Mouse (Mus musculus): ENCODE measurements at regions not wholly inside any gene's neighbourhood (a gene's known extent, or its start where the extent isn't known, plus 50 kb on each side); places are given as distances from the start of the nearest gene placed in this dataset.

DNA sequence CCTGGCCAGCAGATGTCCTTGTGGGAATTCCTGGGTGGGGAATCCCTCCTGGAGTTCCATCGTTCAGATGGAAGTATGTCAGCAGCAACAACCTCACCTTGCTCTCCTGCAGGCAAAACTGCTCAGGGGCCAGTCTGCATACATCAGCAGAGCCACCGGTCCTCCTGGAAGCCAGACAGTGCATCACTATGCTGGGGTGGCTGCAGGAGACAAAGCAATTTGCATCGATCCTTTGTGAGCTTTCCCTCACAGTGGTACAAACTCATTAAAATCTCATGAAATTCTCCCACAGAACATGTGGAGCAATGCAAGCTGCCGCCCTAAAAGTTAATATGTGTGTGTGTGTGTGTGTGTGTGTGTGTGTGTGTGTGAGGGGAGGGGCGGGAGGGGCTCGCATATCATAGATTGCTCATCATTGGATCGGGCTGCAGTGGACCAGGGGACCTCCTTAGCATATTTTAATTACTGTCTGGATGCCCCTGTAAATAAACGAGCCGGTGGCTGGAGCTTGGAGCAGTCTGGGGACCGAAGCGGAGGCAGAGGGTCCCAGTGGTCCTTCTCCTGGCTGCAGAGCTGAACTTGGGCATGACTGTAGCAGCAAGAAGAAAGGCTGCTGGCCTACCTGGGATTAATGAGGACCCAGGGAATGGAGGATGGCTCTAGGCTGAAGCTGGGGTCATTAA, 597.8 kb downstream of the Vrk1 start:
- no peak overlapping the region for H3K4me3 ChIP-seq (ENCODE audit: low read depth, low read length)
- H3K27ac ChIP-seq (ENCODE audit: low read depth, low read length): no peak overlapping the region
- ATAC-seq (ENCODE audit: insufficient read depth, low FRiP score, low TSS enrichment): no peak
- H3K27me3 ChIP-seq (ENCODE audit: control insufficient read depth, insufficient read depth, low read length): no peaks in the 10 kb centered on the region
- H3K9ac ChIP-seq (ENCODE audit: low read length): no peak overlapping the region
- WGBS: 70% methylated on average over 11 of the region's 11 CpGs
- no peaks in the 10 kb centered on the region for H3K9me3 ChIP-seq (ENCODE audit: control insufficient read depth, low read length)
- H3K4me1 ChIP-seq (ENCODE audit: control insufficient read depth, insufficient read depth, low read length): no peaks in the 10 kb centered on the region
- H3K4me2 ChIP-seq (ENCODE audit: low read depth): no peak overlapping the region
- DNase-seq (ENCODE audit: low spot score): no peak
- no peaks in the 10 kb centered on the region for H3K36me3 ChIP-seq (ENCODE audit: control insufficient read depth, insufficient read depth, low read length)

- Histone ChIP-seq H3K4me2 (ENCODE audit: low read depth) (no peak overlapping the region), H3K27ac (ENCODE audit: low read depth, low read length) (no peak overlapping the region), H3K27me3 (ENCODE audit: control insufficient read depth, insufficient read depth, low read length) (no peaks in the 10 kb centered on the region), H3K9ac (ENCODE audit: low read length) (no peak overlapping the region), H3K9me3 (ENCODE audit: control insufficient read depth, low read length) (no peaks in the 10 kb centered on the region), H3K4me1 (ENCODE audit: control insufficient read depth, insufficient read depth, low read length) (no peaks in the 10 kb centered on the region), H3K36me3 (ENCODE audit: control insufficient read depth, insufficient read depth, low read length) (no peaks in the 10 kb centered on the region), H3K4me3 (ENCODE audit: low read depth, low read length) (no peak overlapping the region)
- DNase-seq (ENCODE audit: low spot score): no peak
- WGBS: 91% methylated on average over 6 of the region's 6 CpGs
- ATAC-seq (ENCODE audit: insufficient read depth, low FRiP score, low TSS enrichment): no peak
These were observed 608.7 kb downstream of the Vrk1 start for GRCm38 (mm10) chr12:106618684-106619083.

- H3K36me3 ChIP-seq (ENCODE audit: control insufficient read depth, insufficient read depth, low read length): no peaks in the 10 kb centered on the region
- H3K4me2 ChIP-seq (ENCODE audit: low read depth): no peak overlapping the region
- DNase-seq (ENCODE audit: low spot score): no peak
- H3K27me3 ChIP-seq (ENCODE audit: control insufficient read depth, insufficient read depth, low read length): no peaks in the 10 kb centered on the region
- no peak overlapping the region for H3K4me3 ChIP-seq (ENCODE audit: low read depth, low read length)
- no peaks in the 10 kb centered on the region for H3K4me1 ChIP-seq (ENCODE audit: control insufficient read depth, insufficient read depth, low read length)
- ATAC-seq (ENCODE audit: insufficient read depth, low FRiP score, low TSS enrichment): no peak
- no peaks in the 10 kb centered on the region for H3K9me3 ChIP-seq (ENCODE audit: control insufficient read depth, low read length)
- 67% methylated on average over 15 of the region's 15 CpGs for WGBS
- no peak overlapping the region for H3K27ac ChIP-seq (ENCODE audit: low read depth, low read length)
- no peak overlapping the region for H3K9ac ChIP-seq (ENCODE audit: low read length)
These were observed 616.8 kb downstream of the Vrk1 start for GRCm38 (mm10) chr12:106626786-106627185.

GRCm38 (mm10) chr12:106632566-106632965, 622.5 kb downstream of the Vrk1 start:
- H3K9ac ChIP-seq (ENCODE audit: low read length): no peak overlapping the region
- H3K4me1 ChIP-seq (ENCODE audit: control insufficient read depth, insufficient read depth, low read length): no peaks in the 10 kb centered on the region
- H3K4me3 ChIP-seq (ENCODE audit: low read depth, low read length): no peak overlapping the region
- DNase-seq (ENCODE audit: low spot score) (no peak), ATAC-seq (ENCODE audit: insufficient read depth, low FRiP score, low TSS enrichment) (no peak)
- H3K27ac ChIP-seq (ENCODE audit: low read depth, low read length): no peak overlapping the region
- no peaks in the 10 kb centered on the region for H3K36me3 ChIP-seq (ENCODE audit: control insufficient read depth, insufficient read depth, low read length)
- 84% methylated on average over 7 of the region's 7 CpGs for WGBS
- no peaks in the 10 kb centered on the region for H3K27me3 ChIP-seq (ENCODE audit: control insufficient read depth, insufficient read depth, low read length)
- no peak overlapping the region for H3K4me2 ChIP-seq (ENCODE audit: low read depth)
- H3K9me3 ChIP-seq (ENCODE audit: control insufficient read depth, low read length): no peaks in the 10 kb centered on the region

DNA sequence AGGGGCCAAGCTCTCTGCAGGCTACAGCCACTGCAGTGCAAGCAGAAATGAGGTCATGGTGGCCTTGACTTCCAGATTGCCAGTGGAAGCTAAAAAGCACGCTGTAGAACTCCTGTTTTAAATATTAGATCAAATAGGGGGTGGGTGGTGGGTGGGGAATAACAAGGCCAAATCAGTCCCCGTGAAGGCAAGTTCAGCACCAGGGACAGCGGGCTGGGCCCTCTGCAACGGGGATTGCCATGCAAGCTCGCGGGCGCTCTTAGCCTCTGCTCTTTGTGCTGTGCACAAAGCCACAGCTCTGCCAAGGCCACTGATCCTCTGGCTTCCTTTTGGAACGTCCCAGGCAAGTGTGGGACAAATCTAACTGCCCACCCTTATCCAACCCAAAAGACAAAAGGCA, 623.1 kb downstream of the Vrk1 start:
- H3K4me3 ChIP-seq (ENCODE audit: low read depth, low read length): no peak overlapping the region
- no peak overlapping the region for H3K27ac ChIP-seq (ENCODE audit: low read depth, low read length)
- ATAC-seq (ENCODE audit: insufficient read depth, low FRiP score, low TSS enrichment) (no peak), DNase-seq (ENCODE audit: low spot score) (peak; percentile 65)
- no peaks in the 10 kb centered on the region for H3K9me3 ChIP-seq (ENCODE audit: control insufficient read depth, low read length)
- 14% methylated on average over 8 of the region's 8 CpGs for WGBS
- no peaks in the 10 kb centered on the region for H3K4me1 ChIP-seq (ENCODE audit: control insufficient read depth, insufficient read depth, low read length)
- H3K36me3 ChIP-seq (ENCODE audit: control insufficient read depth, insufficient read depth, low read length): no peaks in the 10 kb centered on the region
- H3K9ac ChIP-seq (ENCODE audit: low read length): no peak overlapping the region
- no peaks in the 10 kb centered on the region for H3K27me3 ChIP-seq (ENCODE audit: control insufficient read depth, insufficient read depth, low read length)
- H3K4me2 ChIP-seq (ENCODE audit: low read depth): no peak overlapping the region

DNA sequence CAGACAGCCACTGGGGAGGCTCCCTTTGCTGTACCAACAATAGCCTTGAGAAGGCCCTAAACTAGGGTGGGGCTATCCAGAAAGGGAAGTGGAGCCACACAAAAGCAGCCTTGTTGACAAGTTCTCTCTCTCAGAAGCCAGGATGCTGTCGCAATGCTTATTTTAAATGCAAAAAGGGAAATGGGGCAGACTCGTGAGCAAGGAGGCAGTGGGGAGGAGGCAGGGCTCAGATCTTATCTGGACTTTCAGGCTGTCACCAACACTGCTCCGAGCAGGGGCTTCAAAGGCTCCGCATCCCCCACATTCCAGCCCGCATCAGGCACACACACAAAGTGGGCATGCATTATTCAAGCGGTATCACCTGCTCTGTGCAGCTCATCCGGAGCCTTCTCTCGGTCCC, 648.3 kb downstream of the Vrk1 start:
- Histone ChIP-seq H3K4me3 (ENCODE audit: low read depth, low read length) (no peak overlapping the region), H3K4me2 (ENCODE audit: low read depth) (no peak overlapping the region), H3K4me1 (ENCODE audit: control insufficient read depth, insufficient read depth, low read length) (no peaks in the 10 kb centered on the region), H3K9me3 (ENCODE audit: control insufficient read depth, low read length) (no peaks in the 10 kb centered on the region), H3K27me3 (ENCODE audit: control insufficient read depth, insufficient read depth, low read length) (no peaks in the 10 kb centered on the region), H3K27ac (ENCODE audit: low read depth, low read length) (no peak overlapping the region), H3K36me3 (ENCODE audit: control insufficient read depth, insufficient read depth, low read length) (no peaks in the 10 kb centered on the region), H3K9ac (ENCODE audit: low read length) (no peak overlapping the region)
- DNase-seq (ENCODE audit: low spot score) (no peak), ATAC-seq (ENCODE audit: insufficient read depth, low FRiP score, low TSS enrichment) (no peak)
- 26% methylated on average over 8 of the region's 8 CpGs for WGBS

- Histone ChIP-seq H3K4me2 (ENCODE audit: low read depth) (no peak overlapping the region), H3K27ac (ENCODE audit: low read depth, low read length) (no peak overlapping the region), H3K9ac (ENCODE audit: low read length) (no peak overlapping the region), H3K4me3 (ENCODE audit: low read depth, low read length) (no peak overlapping the region), H3K36me3 (ENCODE audit: control insufficient read depth, insufficient read depth, low read length) (no peaks in the 10 kb centered on the region), H3K27me3 (ENCODE audit: control insufficient read depth, insufficient read depth, low read length) (no peaks in the 10 kb centered on the region), H3K9me3 (ENCODE audit: control insufficient read depth, low read length) (no peaks in the 10 kb centered on the region), H3K4me1 (ENCODE audit: control insufficient read depth, insufficient read depth, low read length) (peaks cover 3% of the 10 kb centered on the region; the same call in 1 of the 2 replicates)
- WGBS: 41% methylated on average over 13 of the region's 13 CpGs
- ATAC-seq (ENCODE audit: insufficient read depth, low FRiP score, low TSS enrichment) (no peak), DNase-seq (ENCODE audit: low spot score) (peak; percentile 42)
These were observed 663.3 kb downstream of the Vrk1 start for GRCm38 (mm10) chr12:106673232-106673766.

- H3K4me1 ChIP-seq (ENCODE audit: control insufficient read depth, insufficient read depth, low read length): peaks cover 3% of the 10 kb centered on the region; the same call in 1 of the 2 replicates
- H3K27ac ChIP-seq (ENCODE audit: low read depth, low read length): no peak overlapping the region
- DNase-seq (ENCODE audit: low spot score): no peak
- no peaks in the 10 kb centered on the region for H3K27me3 ChIP-seq (ENCODE audit: control insufficient read depth, insufficient read depth, low read length)
- no peaks in the 10 kb centered on the region for H3K36me3 ChIP-seq (ENCODE audit: control insufficient read depth, insufficient read depth, low read length)
- no peak overlapping the region for H3K4me2 ChIP-seq (ENCODE audit: low read depth)
- H3K4me3 ChIP-seq (ENCODE audit: low read depth, low read length): no peak overlapping the region
- WGBS: 92% methylated on average over 1 of the region's 1 CpGs
- no peak overlapping the region for H3K9ac ChIP-seq (ENCODE audit: low read length)
- H3K9me3 ChIP-seq (ENCODE audit: control insufficient read depth, low read length): no peaks in the 10 kb centered on the region
- ATAC-seq (ENCODE audit: insufficient read depth, low FRiP score, low TSS enrichment): no peak
These were observed 664.7 kb downstream of the Vrk1 start for GRCm38 (mm10) chr12:106674741-106675140.

- no peak overlapping the region for H3K27ac ChIP-seq (ENCODE audit: low read depth, low read length)
- H3K4me3 ChIP-seq (ENCODE audit: low read depth, low read length): no peak overlapping the region
- H3K9me3 ChIP-seq (ENCODE audit: control insufficient read depth, low read length): no peaks in the 10 kb centered on the region
- no peak overlapping the region for H3K9ac ChIP-seq (ENCODE audit: low read length)
- H3K36me3 ChIP-seq (ENCODE audit: control insufficient read depth, insufficient read depth, low read length): no peaks in the 10 kb centered on the region
- H3K4me1 ChIP-seq (ENCODE audit: control insufficient read depth, insufficient read depth, low read length): peaks cover 3% of the 10 kb centered on the region; the same call in 1 of the 2 replicates
- DNase-seq (ENCODE audit: low spot score) (no peak), ATAC-seq (ENCODE audit: insufficient read depth, low FRiP score, low TSS enrichment) (no peak)
- no peak overlapping the region for H3K4me2 ChIP-seq (ENCODE audit: low read depth)
- H3K27me3 ChIP-seq (ENCODE audit: control insufficient read depth, insufficient read depth, low read length): no peaks in the 10 kb centered on the region
- 96% methylated on average over 3 of the region's 3 CpGs for WGBS
These were observed 666.1 kb downstream of the Vrk1 start for GRCm38 (mm10) chr12:106676136-106676535.
